Mouse (Mus musculus): ENCODE data around the gene Gpatch1.

DNA sequence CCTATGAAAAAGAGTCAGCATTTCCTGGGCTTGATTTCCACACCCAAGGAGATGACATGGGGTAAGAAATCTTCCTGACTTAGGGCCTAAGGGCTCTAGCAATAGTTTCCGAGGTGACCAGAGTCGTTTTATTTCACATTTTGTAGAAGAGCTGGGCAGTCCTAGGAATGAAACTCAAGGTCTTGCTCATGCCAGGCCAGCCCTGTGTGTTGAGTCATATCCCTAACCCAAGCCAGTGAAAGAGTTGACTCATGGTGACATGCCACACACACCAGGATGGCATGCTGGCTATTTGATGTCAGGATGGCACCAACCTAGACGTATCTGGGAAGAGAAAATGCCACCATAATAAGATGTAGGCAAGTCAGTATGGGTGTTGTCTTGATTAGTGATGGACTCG, 30.8 kb upstream of the Gpatch1 start:
- TF ChIP-seq POLR2A (IDR thresholded peaks at IDR 0.05; ENCODE audit: low read depth, low read length) (no peak), CTCF (IDR thresholded peaks at IDR 0.05; ENCODE audit: extremely low read depth, insufficient read length, insufficient replicate concordance, low read depth, low read length) (no peak)

All from small intestine, adult 2 months (tissue).